Mouse (Mus musculus) heart, embryonic 15.5 days (tissue): ENCODE results near the gene Sulf2. TPM values are rescaled to one million over a fixed set of nuclear protein-coding genes. Genes with fewer than 3 reads are reported as not detected.

Source experiments
- ATAC-seq: fragments of 200-750 bp; cut with Nextera tagmentation; replicated peaks from 2 replicates; pipeline ENCODE4 v1.8.0; 2017; ENCODE audit warnings: low read depth, moderate TSS enrichment; ENCODE audit not compliant: insufficient number of reproducible peaks, insufficient read depth, low FRiP score
- H3K27ac ChIP-seq: fragments of 300-500 bp; sonication (generic); 2 replicates; pipeline ENCODE4 v1.5.1; 2015; ENCODE audit warnings: mild to moderate bottlenecking, inconsistent platforms
- H3K27me3 ChIP-seq: fragments of 300-500 bp; sonication (generic); 2 replicates; pipeline ENCODE4 v1.6.1; 2015; ENCODE audit warnings: inconsistent platforms
- H3K36me3 ChIP-seq: fragments of 300-500 bp; sonication (generic); 2 replicates; pipeline ENCODE4 v1.6.1; 2015; ENCODE audit warnings: mild to moderate bottlenecking, inconsistent platforms
- H3K4me1 ChIP-seq: fragments of 300-500 bp; sonication (generic); replicated peaks from 2 replicates; pipeline ENCODE4 v1.6.1; 2015; ENCODE audit warnings: inconsistent platforms
- H3K4me2 ChIP-seq: fragments of 300-500 bp; sonication (generic); 2 replicates; pipeline ENCODE4 v1.6.1; 2015; ENCODE audit warnings: inconsistent platforms, mild to moderate bottlenecking, moderate library complexity
- H3K4me3 ChIP-seq: fragments of 300-500 bp; sonication (generic); 2 replicates; pipeline ENCODE4 v1.5.1; 2015; ENCODE audit warnings: mild to moderate bottlenecking, inconsistent platforms
- H3K9ac ChIP-seq: fragments of 300-500 bp; sonication (generic); 2 replicates; pipeline ENCODE4 v1.6.1; 2015; ENCODE audit warnings: mild to moderate bottlenecking, inconsistent platforms
- H3K9me3 ChIP-seq: fragments of 300-500 bp; sonication (generic); replicated peaks from 2 replicates; pipeline ENCODE4 v1.6.1; 2016; ENCODE audit warnings: inconsistent platforms
- WGBS: fragments of 180-500 bp; shearing (Covaris S2); methylation state at CpG from one replicate; pipeline ENCODE4 v1.1.7; 2015; ENCODE audit warnings: mixed read lengths; 5-methylcytosine and 5-hydroxymethylcytosine counted together
- polyA plus RNA-seq: library from polyadenylated mRNA; unstranded; fragments of >200 nt; fragmentation: Nextera tagmentation; extraction: Ambion mirVana; gene quantifications from 2 replicates; pipeline ENCODE4 v1.2.1, GENCODE M21; 2015

Sulf2 gene
- polyA plus RNA-seq, 1 experiment from 2014 or later, result 80.6 TPM

- no peak overlapping the region for H3K27ac ChIP-seq
- no peak overlapping the region for H3K4me3 ChIP-seq
- no peak overlapping the region for H3K9ac ChIP-seq
- WGBS, result 81% methylated on average over 15 of the region's 15 CpGs
- no peaks in the 10 kb centered on the region for H3K9me3 ChIP-seq
- 0 out of 2 replicates have a peak, but pooled peaks have one; percentile 45 for ATAC-seq
- H3K4me2 ChIP-seq, result no peak overlapping the region
- peaks cover 13% of the 10 kb centered on the region; the same call in 1 of the 2 replicates for H3K36me3 ChIP-seq
- H3K27me3 ChIP-seq, result no peaks in the 10 kb centered on the region
- peaks cover 13% of the 10 kb centered on the region; the same call in 1 of the 2 replicates for H3K4me1 ChIP-seq
Measured at GRCm38 (mm10) chr2:166115571-166116277, 39.7 kb downstream of the Sulf2 start.

GRCm38 (mm10) chr2:166112986-166113385 is 42.5 kb downstream of the Sulf2 start:
- no peak overlapping the region for H3K27ac ChIP-seq
- H3K9ac ChIP-seq, result no peak overlapping the region
- 89% methylated on average over 11 of the region's 11 CpGs for WGBS
- no peak for ATAC-seq
- no peak overlapping the region for H3K4me2 ChIP-seq
- peaks cover 14% of the 10 kb centered on the region for H3K4me1 ChIP-seq
- H3K36me3 ChIP-seq, result peaks cover 13% of the 10 kb centered on the region; the same call in 1 of the 2 replicates
- H3K4me3 ChIP-seq, result no peak overlapping the region
- H3K27me3 ChIP-seq, result no peaks in the 10 kb centered on the region
- H3K9me3 ChIP-seq, result no peaks in the 10 kb centered on the region

- H3K27ac ChIP-seq, result no peak overlapping the region
- peaks cover 15% of the 10 kb centered on the region; the same call in 1 of the 2 replicates for H3K36me3 ChIP-seq
- ATAC-seq, result no peak
Measured at GRCm38 (mm10) chr2:166111831-166112250, 43.6 kb downstream of the Sulf2 start.

GRCm38 (mm10) chr2:166111238-166111637 is 44.2 kb downstream of the Sulf2 start:
- Histone ChIP-seq H3K4me2 (no peak overlapping the region), H3K9me3 (no peaks in the 10 kb centered on the region), H3K36me3 (peaks cover 10% of the 10 kb centered on the region; the same call in 1 of the 2 replicates), H3K27me3 (no peaks in the 10 kb centered on the region), H3K4me3 (no peak overlapping the region), H3K4me1 (peaks cover 22% of the 10 kb centered on the region), H3K9ac (no peak overlapping the region), H3K27ac (no peak overlapping the region)
- 78% methylated on average over 2 of the region's 2 CpGs for WGBS
- no peak for ATAC-seq

More at GRCm38 (mm10) chr2:166111831-166112250, 43.6 kb downstream of the Sulf2 start:
- H3K4me2 ChIP-seq, result no peak overlapping the region
- H3K9ac ChIP-seq, result no peak overlapping the region
- peaks cover 16% of the 10 kb centered on the region for H3K4me1 ChIP-seq
- H3K9me3 ChIP-seq, result no peaks in the 10 kb centered on the region
- H3K27me3 ChIP-seq, result no peaks in the 10 kb centered on the region
- 65% methylated on average over 10 of the region's 10 CpGs for WGBS
- H3K4me3 ChIP-seq, result no peak overlapping the region

- WGBS, result 72% methylated on average over 8 of the region's 8 CpGs
- no peak overlapping the region for H3K27ac ChIP-seq
- ATAC-seq, result no peak
- H3K27me3 ChIP-seq, result no peaks in the 10 kb centered on the region
- H3K4me2 ChIP-seq, result no peak overlapping the region
- H3K4me1 ChIP-seq, result peaks cover 27% of the 10 kb centered on the region
- H3K9me3 ChIP-seq, result no peaks in the 10 kb centered on the region
- H3K4me3 ChIP-seq, result no peak overlapping the region
- H3K9ac ChIP-seq, result no peak overlapping the region
- peaks cover 6% of the 10 kb centered on the region; the same call in 1 of the 2 replicates for H3K36me3 ChIP-seq
Measured at GRCm38 (mm10) chr2:166110764-166111163, 44.7 kb downstream of the Sulf2 start.

- Histone ChIP-seq H3K4me3 (no peak overlapping the region), H3K27me3 (no peaks in the 10 kb centered on the region), H3K9ac (no peak overlapping the region), H3K4me1 (peaks cover 38% of the 10 kb centered on the region), H3K36me3 (0 out of 2 replicates have a peak, but pooled peaks cover 2% of the 10 kb centered on the region), H3K4me2 (no peak overlapping the region), H3K27ac (0 out of 2 replicates have a peak overlapping the region, but pooled peaks have one; percentile 1), H3K9me3 (no peaks in the 10 kb centered on the region)
- ATAC-seq, result 0 out of 2 replicates have a peak, but pooled peaks have one; percentile 16
- 24% methylated on average over 4 of the region's 4 CpGs for WGBS
Measured at GRCm38 (mm10) chr2:166108326-166108725, 47.1 kb downstream of the Sulf2 start.

- Histone ChIP-seq H3K27me3 (no peaks in the 10 kb centered on the region), H3K36me3 (0 out of 2 replicates have a peak, but pooled peaks cover 2% of the 10 kb centered on the region), H3K4me2 (no peak overlapping the region), H3K9ac (no peak overlapping the region), H3K27ac (no peak overlapping the region), H3K4me3 (no peak overlapping the region), H3K9me3 (no peaks in the 10 kb centered on the region), H3K4me1 (peaks cover 43% of the 10 kb centered on the region)
- ATAC-seq, result no peak
- WGBS, result 85% methylated on average over 5 of the region's 5 CpGs
Measured at GRCm38 (mm10) chr2:166107911-166108310, 47.6 kb downstream of the Sulf2 start.

GRCm38 (mm10) chr2:166106631-166107030 is 48.8 kb downstream of the Sulf2 start:
- 56% methylated on average over 2 of the region's 2 CpGs for WGBS
- Histone ChIP-seq H3K9me3 (no peaks in the 10 kb centered on the region), H3K9ac (no peak overlapping the region), H3K4me3 (no peak overlapping the region), H3K4me2 (no peak overlapping the region), H3K27ac (peak overlapping the region; percentile 77), H3K27me3 (no peaks in the 10 kb centered on the region), H3K36me3 (0 out of 2 replicates have a peak, but pooled peaks cover 2% of the 10 kb centered on the region), H3K4me1 (peaks cover 52% of the 10 kb centered on the region)
- no peak for ATAC-seq

- H3K9ac ChIP-seq, result no peak overlapping the region; the same call in 1 of the 2 replicates
- 46% methylated on average over 9 of the region's 9 CpGs for WGBS
- H3K27ac ChIP-seq, result peak overlapping the region; percentile 77
- no peak overlapping the region for H3K4me3 ChIP-seq
- no peak; the same call in 1 of the 2 replicates for ATAC-seq
- no peaks in the 10 kb centered on the region for H3K9me3 ChIP-seq
- H3K27me3 ChIP-seq, result no peaks in the 10 kb centered on the region
- H3K4me2 ChIP-seq, result no peak overlapping the region
- H3K4me1 ChIP-seq, result peaks cover 58% of the 10 kb centered on the region
- 0 out of 2 replicates have a peak, but pooled peaks cover 2% of the 10 kb centered on the region for H3K36me3 ChIP-seq
Measured at GRCm38 (mm10) chr2:166105911-166106310, 49.6 kb downstream of the Sulf2 start.

GRCm38 (mm10) chr2:166102893-166103292 is 52.6 kb downstream of the Sulf2 start:
- no peak for ATAC-seq
- Histone ChIP-seq H3K36me3 (0 out of 2 replicates have a peak, but pooled peaks cover 2% of the 10 kb centered on the region), H3K9me3 (no peaks in the 10 kb centered on the region), H3K9ac (no peak overlapping the region), H3K4me1 (peaks cover 80% of the 10 kb centered on the region), H3K4me3 (no peak overlapping the region), H3K4me2 (no peak overlapping the region), H3K27me3 (no peaks in the 10 kb centered on the region), H3K27ac (no peak overlapping the region)
- WGBS, result 74% methylated on average over 7 of the region's 7 CpGs

GRCm38 (mm10) chr2:166100309-166101262 is 54.9 kb downstream of the Sulf2 start:
- no peak; the same call in 1 of the 2 replicates for ATAC-seq
- WGBS, result 54% methylated on average over 21 of the region's 21 CpGs
- peak overlapping the region; percentile 62 for H3K27ac ChIP-seq

More at GRCm38 (mm10) chr2:166100309-166101262, 54.9 kb downstream of the Sulf2 start:
- no peak overlapping the region for H3K9ac ChIP-seq
- no peak overlapping the region for H3K4me3 ChIP-seq
- H3K4me1 ChIP-seq, result peaks cover 84% of the 10 kb centered on the region
- H3K36me3 ChIP-seq, result no peaks in the 10 kb centered on the region
- H3K27me3 ChIP-seq, result no peaks in the 10 kb centered on the region
- no peaks in the 10 kb centered on the region for H3K9me3 ChIP-seq
- H3K4me2 ChIP-seq, result 0 out of 2 replicates have a peak overlapping the region, but pooled peaks have one; percentile 17
